Mouse (Mus musculus): Measurements from ENCODE around the gene Gabre.

Gabre gene

GRCm38 (mm10) chrX:72274659-72275371 is at the start of gene Gabre:
Gene Gabre, minus strand, starts transcription at chrX:72274803.
- peak; percentile 51 for DNase-seq

- DNase-seq: no peak
Measured at GRCm38 (mm10) chrX:72297812-72298211, 23.2 kb upstream of the Gabre start.

- DNase-seq: no peak
Measured at GRCm38 (mm10) chrX:72275372-72275663, 715 bp upstream of the Gabre start.

GRCm38 (mm10) chrX:72273966-72274658 is 491 bp downstream of the Gabre start:
- peak; percentile 4 for DNase-seq

GRCm38 (mm10) chrX:72270637-72271036 is 4.0 kb downstream of the Gabre start:
- DNase-seq: no peak

- no peak for DNase-seq
Measured at GRCm38 (mm10) chrX:72221717-72222116, 52.9 kb downstream of the Gabre start, which contains the start of gene Magea4. Gene Magea4, plus strand, starts transcription at chrX:72222017.
